Mouse (Mus musculus) erythroblast, embryonic 14.5 days (primary cell): ENCODE data around the gene Vps41. TPM values are rescaled to one million over a fixed set of nuclear protein-coding genes. Genes with fewer than 3 reads are reported as not detected.

Experiments used
- H3K27me3 ChIP-seq: 2 replicates; pipeline ENCODE4 v1.6.1; 2012; ENCODE audit warnings: inconsistent platforms; ENCODE audit not compliant: control insufficient read depth
- H3K36me3 ChIP-seq: 2 replicates; pipeline ENCODE4 v1.6.1; 2012; ENCODE audit warnings: mild to moderate bottlenecking, inconsistent platforms; ENCODE audit not compliant: control insufficient read depth
- H3K4me1 ChIP-seq: 2 replicates; pipeline ENCODE4 v1.6.1; 2012; ENCODE audit warnings: inconsistent platforms; ENCODE audit not compliant: control insufficient read depth
- H3K4me3 ChIP-seq: replicated peaks from 2 replicates; pipeline ENCODE3; 2012; ENCODE audit warnings: moderate library complexity, mild to moderate bottlenecking, inconsistent platforms
- H3K9me3 ChIP-seq: 2 replicates; pipeline ENCODE4 v1.6.1; 2012; ENCODE audit warnings: low read length, inconsistent platforms, mixed read lengths; ENCODE audit not compliant: control insufficient read depth
- GATA1 ChIP-seq: IDR thresholded peaks from 2 replicates; pipeline ENCODE4 v1.6.1; 2012; ENCODE audit warnings: low read length, inconsistent platforms, mixed read lengths
- TAL1 ChIP-seq: IDR thresholded peaks from 3 replicates; pipeline ENCODE4 v1.6.1; 2012; ENCODE audit warnings: low read length, inconsistent platforms, mixed read lengths
- polyA plus RNA-seq: library from polyadenylated mRNA; stranded (reverse); fragments of >175 nt; gene quantifications from 2 replicates; pipeline ENCODE4 v1.2.3, GENCODE M21; 2012

Gene Vps41
- polyA plus RNA-seq, 1 experiment: 0.15 TPM

GRCm38 (mm10) chr13:18789662-18790061, 72.6 kb downstream of the Vps41 start:
- Histone ChIP-seq H3K4me1 (no peaks in the 10 kb centered on the region), H3K9me3 (no peaks in the 10 kb centered on the region), H3K4me3 (no peak overlapping the region), H3K36me3 (peaks cover 3% of the 10 kb centered on the region; the same call in 1 of the 2 replicates), H3K27me3 (no peaks in the 10 kb centered on the region)
- TF ChIP-seq GATA1 (no peak), TAL1 (no peak)

DNA sequence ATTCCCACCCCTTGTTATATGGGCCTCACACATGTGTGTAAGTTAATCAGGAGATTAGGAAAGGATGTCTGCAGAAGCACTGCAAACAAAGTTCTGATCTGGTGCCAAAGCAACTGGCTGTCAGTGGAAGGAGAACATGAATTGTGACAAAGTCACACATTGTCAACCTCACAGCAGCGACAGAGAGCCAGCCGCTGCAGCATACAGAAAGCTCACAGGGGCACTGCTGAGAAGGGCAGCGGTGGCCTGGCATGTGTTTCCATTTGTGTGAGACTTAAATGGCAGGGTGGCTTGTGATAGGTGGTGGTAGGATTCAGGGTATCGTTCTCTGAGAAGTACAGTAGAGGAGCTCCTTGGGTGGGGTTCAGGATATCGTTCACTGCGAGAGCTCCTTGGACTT, 73.0 kb downstream of the Vps41 start:
- no peaks in the 10 kb centered on the region for H3K27me3 ChIP-seq
- H3K36me3 ChIP-seq: peaks cover 3% of the 10 kb centered on the region; the same call in 1 of the 2 replicates
- H3K9me3 ChIP-seq: no peaks in the 10 kb centered on the region
- no peaks in the 10 kb centered on the region for H3K4me1 ChIP-seq
- H3K4me3 ChIP-seq: no peak overlapping the region
- no peak for TF ChIP-seq GATA1
- no peak for TF ChIP-seq TAL1

GRCm38 (mm10) chr13:18791314-18791713, 74.2 kb downstream of the Vps41 start:
- H3K9me3 ChIP-seq: no peaks in the 10 kb centered on the region
- no peak for TF ChIP-seq GATA1
- TF ChIP-seq TAL1: no peak
- H3K4me3 ChIP-seq: no peak overlapping the region
- peaks cover 3% of the 10 kb centered on the region; the same call in 1 of the 2 replicates for H3K36me3 ChIP-seq
- H3K4me1 ChIP-seq: no peaks in the 10 kb centered on the region
- H3K27me3 ChIP-seq: no peaks in the 10 kb centered on the region

GRCm38 (mm10) chr13:18791724-18792123, 74.6 kb downstream of the Vps41 start:
- no peak overlapping the region for H3K4me3 ChIP-seq
- H3K27me3 ChIP-seq: no peaks in the 10 kb centered on the region
- H3K4me1 ChIP-seq: no peaks in the 10 kb centered on the region
- TF ChIP-seq TAL1 (no peak), GATA1 (no peak)
- no peaks in the 10 kb centered on the region for H3K9me3 ChIP-seq
- H3K36me3 ChIP-seq: peaks cover 5% of the 10 kb centered on the region; the same call in 1 of the 2 replicates

- Histone ChIP-seq H3K36me3 (peaks cover 4% of the 10 kb centered on the region; the same call in 1 of the 2 replicates), H3K4me3 (no peak overlapping the region), H3K4me1 (no peaks in the 10 kb centered on the region), H3K27me3 (no peaks in the 10 kb centered on the region), H3K9me3 (no peaks in the 10 kb centered on the region)
- TF ChIP-seq TAL1 (no peak), GATA1 (no peak)
Measured at GRCm38 (mm10) chr13:18794454-18794853, 77.4 kb downstream of the Vps41 start.

DNA sequence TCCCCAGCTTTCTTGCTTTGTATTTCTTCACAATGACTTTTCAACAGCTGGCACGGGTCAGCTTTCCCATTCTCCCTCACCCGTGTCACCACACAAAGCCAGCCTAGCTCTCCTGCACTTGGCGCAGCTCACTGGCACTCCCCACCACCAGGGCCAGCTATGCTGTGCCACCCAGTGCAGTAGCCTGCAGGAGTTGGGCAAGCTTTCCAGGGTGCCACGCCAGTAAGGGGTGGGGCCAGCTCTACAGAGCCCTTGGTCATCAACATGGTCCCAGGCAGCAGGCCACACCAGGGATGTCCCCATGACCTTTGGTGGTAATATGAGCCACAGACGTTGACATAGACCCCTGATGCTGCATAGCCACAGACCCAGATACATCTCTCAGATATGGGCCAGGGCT, 80.5 kb downstream of the Vps41 start:
- no peak for TF ChIP-seq GATA1
- no peak for TF ChIP-seq TAL1
- peaks cover 4% of the 10 kb centered on the region; the same call in 1 of the 2 replicates for H3K36me3 ChIP-seq
- H3K9me3 ChIP-seq: no peaks in the 10 kb centered on the region
- no peaks in the 10 kb centered on the region for H3K4me1 ChIP-seq
- no peak overlapping the region for H3K4me3 ChIP-seq
- no peaks in the 10 kb centered on the region for H3K27me3 ChIP-seq

GRCm38 (mm10) chr13:18800434-18800833, 83.3 kb downstream of the Vps41 start:
- Histone ChIP-seq H3K9me3 (no peaks in the 10 kb centered on the region), H3K27me3 (no peaks in the 10 kb centered on the region), H3K4me1 (no peaks in the 10 kb centered on the region), H3K36me3 (peaks cover 4% of the 10 kb centered on the region; the same call in 1 of the 2 replicates), H3K4me3 (no peak overlapping the region)
- no peak for TF ChIP-seq TAL1
- no peak for TF ChIP-seq GATA1

- TF ChIP-seq TAL1 (no peak), GATA1 (no peak)
- Histone ChIP-seq H3K4me1 (no peaks in the 10 kb centered on the region), H3K27me3 (no peaks in the 10 kb centered on the region), H3K36me3 (peaks cover 6% of the 10 kb centered on the region), H3K9me3 (no peaks in the 10 kb centered on the region), H3K4me3 (no peak overlapping the region)
Measured at GRCm38 (mm10) chr13:18809465-18809864, 92.4 kb downstream of the Vps41 start.

GRCm38 (mm10) chr13:18809978-18810675, 93.0 kb downstream of the Vps41 start:
- no peak for TF ChIP-seq TAL1
- TF ChIP-seq GATA1: no peak
- Histone ChIP-seq H3K9me3 (no peaks in the 10 kb centered on the region), H3K4me3 (no peak overlapping the region), H3K4me1 (no peaks in the 10 kb centered on the region), H3K36me3 (peaks cover 8% of the 10 kb centered on the region), H3K27me3 (no peaks in the 10 kb centered on the region)
